Mouse (Mus musculus) cortical plate, adult 2 months (tissue): ENCODE data around the gene Gsap.

ENCODE experiments used
- CTCF ChIP-seq: fragments of 200-500 bp; IDR thresholded peaks from 2 replicates; pipeline ENCODE4 v1.5.1; 2011; ENCODE audit warnings: mild to moderate bottlenecking, control low read depth, low read length; ENCODE audit not compliant: insufficient read depth; ENCODE audit errors: extremely low read depth
- POLR2A ChIP-seq: fragments of 200-500 bp; IDR thresholded peaks from 2 replicates; pipeline ENCODE4 v1.6.1; 2011; ENCODE audit warnings: mild to moderate bottlenecking, low read length, control low read depth; ENCODE audit not compliant: insufficient read depth; ENCODE audit errors: extremely low read depth

DNA sequence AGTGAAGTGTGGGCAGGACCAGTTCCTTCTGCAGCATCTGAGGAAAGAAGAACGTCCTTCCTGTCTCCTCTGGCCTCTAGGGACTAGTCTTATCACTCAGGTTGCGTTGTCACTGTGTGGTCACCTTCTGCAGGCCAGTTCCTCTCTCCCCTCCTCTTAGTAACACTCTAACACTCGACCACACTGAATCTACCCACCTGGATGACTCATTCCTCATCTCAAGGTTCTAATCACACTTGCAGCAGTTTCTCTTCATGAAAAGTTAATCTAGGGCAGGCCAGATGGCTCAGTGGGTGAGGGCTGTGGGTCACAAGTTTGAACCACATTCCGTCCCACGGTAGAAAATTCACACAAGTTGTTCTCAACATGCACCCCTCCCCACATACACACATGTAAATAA, 62.8 kb downstream of the Gsap start:
- no peak for TF ChIP-seq CTCF
- no peak for TF ChIP-seq POLR2A
